Mouse (Mus musculus) intestine, postnatal 0 days (tissue): ENCODE results near the gene Actr5. TPM values are rescaled to one million over a fixed set of nuclear protein-coding genes. Genes with fewer than 3 reads are reported as not detected.

ENCODE experiments used
- ATAC-seq: fragments of 200-750 bp; cut with Nextera tagmentation; 2 replicates; pipeline ENCODE4 v1.8.0; 2017; ENCODE audit warnings: mild to moderate bottlenecking, moderate TSS enrichment, moderate library complexity
- H3K27ac ChIP-seq: fragments of 300-500 bp; sonication (generic); 2 replicates; pipeline ENCODE4 v1.5.1; 2014; ENCODE audit warnings: mild to moderate bottlenecking, low read depth, low read length, moderate library complexity
- H3K27me3 ChIP-seq: fragments of 300-500 bp; sonication (generic); replicated peaks from 2 replicates; pipeline ENCODE4 v1.6.1; 2014; ENCODE audit warnings: low read length, mixed read lengths; ENCODE audit not compliant: control insufficient read depth, insufficient read depth
- H3K36me3 ChIP-seq: fragments of 300-500 bp; sonication (generic); 2 replicates; pipeline ENCODE4 v1.6.1; 2014; ENCODE audit warnings: mild to moderate bottlenecking, moderate library complexity; ENCODE audit not compliant: control insufficient read depth, insufficient read depth
- H3K4me1 ChIP-seq: fragments of 300-500 bp; sonication (generic); replicated peaks from 2 replicates; pipeline ENCODE4 v1.6.1; 2014; ENCODE audit warnings: antibody characterized with exemption, low read length, mixed read lengths; ENCODE audit not compliant: control insufficient read depth, insufficient read depth
- H3K4me2 ChIP-seq: fragments of 300-500 bp; sonication (generic); replicated peaks from 2 replicates; pipeline ENCODE4 v1.6.1; 2014; ENCODE audit warnings: low read depth, mild to moderate bottlenecking, moderate library complexity
- H3K4me3 ChIP-seq: fragments of 300-500 bp; sonication (generic); 2 replicates; pipeline ENCODE4 v1.5.1; 2014; ENCODE audit warnings: low read depth, low read length
- H3K9ac ChIP-seq: fragments of 300-500 bp; sonication (generic); 2 replicates; pipeline ENCODE4 v1.6.1; 2014; ENCODE audit warnings: mild to moderate bottlenecking, low read depth, low read length
- H3K9me3 ChIP-seq: fragments of 300-500 bp; sonication (generic); 2 replicates; pipeline ENCODE4 v1.6.1; 2016; ENCODE audit warnings: mixed run types; ENCODE audit not compliant: control insufficient read depth
- CTCF ChIP-seq: sonication (generic); IDR thresholded peaks from 2 replicates; pipeline ENCODE4 v1.5.1; 2016; ENCODE audit warnings: low read depth, mild to moderate bottlenecking, control low read depth, antibody characterized with exemption, moderate library complexity
- WGBS: fragments of 180-500 bp; shearing (Covaris S2); extraction: QIAGEN DNeasy Blood & Tissue Kit; methylation state at CpG from one replicate; pipeline ENCODE4 v1.1.7; 2014; 5-methylcytosine and 5-hydroxymethylcytosine counted together
- polyA plus RNA-seq: library from polyadenylated mRNA; unstranded; fragments of >200 nt; fragmentation: Nextera tagmentation; extraction: Ambion mirVana; gene quantifications from 2 replicates; pipeline ENCODE4 v1.2.1, GENCODE M21; 2015

The Actr5 gene
- polyA plus RNA-seq, 1 experiment from 2014 or later = 3.7 TPM

DNA sequence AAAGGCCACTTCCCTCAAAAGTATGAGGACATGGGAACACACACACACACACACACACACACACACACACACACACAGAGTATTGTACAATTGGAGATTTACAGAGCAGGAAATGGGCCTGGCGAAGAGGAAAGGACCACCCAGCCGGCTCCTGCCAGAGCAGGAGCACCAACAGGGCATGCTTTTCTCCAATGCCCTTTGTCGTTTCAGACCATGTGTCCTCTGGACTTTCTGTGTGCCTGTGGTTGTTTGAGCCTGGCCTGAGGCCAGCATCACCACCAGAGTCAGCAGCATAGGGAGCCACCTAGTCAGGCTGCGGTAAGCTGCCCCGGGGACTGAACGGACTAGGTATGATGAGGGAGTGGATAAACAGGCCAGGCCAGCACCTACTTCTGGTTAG is 34.1 kb downstream of the Actr5 start:
- no peaks in the 10 kb centered on the region for H3K4me1 ChIP-seq
- no peak overlapping the region for H3K9ac ChIP-seq
- 36% methylated on average over 6 of the region's 6 CpGs for WGBS
- H3K4me3 ChIP-seq = no peak overlapping the region
- H3K4me2 ChIP-seq = no peak overlapping the region
- no peaks in the 10 kb centered on the region for H3K9me3 ChIP-seq
- no peak overlapping the region for H3K27ac ChIP-seq
- H3K27me3 ChIP-seq = no peaks in the 10 kb centered on the region
- no peak for TF ChIP-seq CTCF
- ATAC-seq = 0 out of 2 replicates have a peak, but pooled peaks have one; percentile 38
- H3K36me3 ChIP-seq = no peaks in the 10 kb centered on the region

DNA sequence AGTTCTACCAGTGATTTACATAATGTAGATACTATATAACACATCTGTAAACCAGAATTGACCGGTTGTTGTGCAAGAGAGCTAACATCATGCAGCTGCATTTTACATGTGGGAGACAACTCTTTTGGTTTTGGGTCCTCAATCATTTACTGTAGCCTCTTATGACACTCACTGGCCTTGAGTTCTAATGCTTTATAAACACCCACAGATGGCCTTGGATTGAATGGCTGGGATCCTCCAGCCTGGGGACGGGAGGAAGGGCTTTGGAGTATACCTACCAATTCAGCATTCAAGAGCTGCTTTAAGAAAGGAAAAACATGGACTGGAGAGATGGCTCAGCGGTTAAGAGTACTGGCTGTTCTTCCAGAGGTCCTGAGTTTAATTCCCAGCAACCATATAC is 34.7 kb downstream of the Actr5 start:
- H3K27me3 ChIP-seq = no peaks in the 10 kb centered on the region
- no peaks in the 10 kb centered on the region for H3K4me1 ChIP-seq
- ATAC-seq = no peak
- H3K4me3 ChIP-seq = no peak overlapping the region
- H3K27ac ChIP-seq = no peak overlapping the region
- WGBS = 62% methylated on average over 3 of the region's 3 CpGs
- TF ChIP-seq CTCF = no peak
- H3K9ac ChIP-seq = no peak overlapping the region
- no peaks in the 10 kb centered on the region for H3K36me3 ChIP-seq
- H3K9me3 ChIP-seq = no peaks in the 10 kb centered on the region
- H3K4me2 ChIP-seq = no peak overlapping the region

DNA sequence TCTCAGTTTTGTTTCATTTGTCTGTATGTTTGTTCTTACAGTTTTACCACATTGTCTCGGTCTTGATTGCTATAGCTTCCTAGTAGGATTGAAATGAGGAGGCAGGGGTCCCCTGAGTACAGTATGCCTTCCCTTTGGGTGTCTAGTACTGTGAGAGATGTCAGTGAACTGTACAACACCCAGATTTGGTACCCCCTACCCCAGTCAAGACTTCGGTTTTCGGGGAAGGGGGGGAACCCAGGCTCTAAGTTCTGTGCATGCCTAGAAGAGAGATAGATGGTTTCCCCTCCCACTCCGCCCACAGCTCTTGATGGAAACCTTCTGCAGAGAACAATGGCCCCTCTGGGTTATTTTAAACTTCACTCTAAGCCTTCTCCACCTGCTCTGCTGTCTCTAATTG is 40.4 kb downstream of the Actr5 start, which contains the start of gene Ppp1r16b:
TSS of gene Ppp1r16b (plus strand) at position 301 of the 400 bp plus-strand sequence.
- no peak for TF ChIP-seq CTCF
- Histone ChIP-seq H3K4me2 (no peak within 1 kb of the TSS), H3K9ac (no peak within 1 kb of the TSS), H3K4me3 (no peak within 1 kb of the TSS), H3K36me3 (no peaks in the 10 kb centered on the region), H3K4me1 (peaks cover 10% of the 10 kb centered on the region; the same call in 1 of the 2 replicates), H3K27ac (no peak within 1 kb of the TSS), H3K9me3 (no peaks in the 10 kb centered on the region), H3K27me3 (peaks cover 35% of the 10 kb centered on the region)
- ATAC-seq = no peak
- 71% methylated on average over 4 of the region's 4 CpGs for WGBS

DNA sequence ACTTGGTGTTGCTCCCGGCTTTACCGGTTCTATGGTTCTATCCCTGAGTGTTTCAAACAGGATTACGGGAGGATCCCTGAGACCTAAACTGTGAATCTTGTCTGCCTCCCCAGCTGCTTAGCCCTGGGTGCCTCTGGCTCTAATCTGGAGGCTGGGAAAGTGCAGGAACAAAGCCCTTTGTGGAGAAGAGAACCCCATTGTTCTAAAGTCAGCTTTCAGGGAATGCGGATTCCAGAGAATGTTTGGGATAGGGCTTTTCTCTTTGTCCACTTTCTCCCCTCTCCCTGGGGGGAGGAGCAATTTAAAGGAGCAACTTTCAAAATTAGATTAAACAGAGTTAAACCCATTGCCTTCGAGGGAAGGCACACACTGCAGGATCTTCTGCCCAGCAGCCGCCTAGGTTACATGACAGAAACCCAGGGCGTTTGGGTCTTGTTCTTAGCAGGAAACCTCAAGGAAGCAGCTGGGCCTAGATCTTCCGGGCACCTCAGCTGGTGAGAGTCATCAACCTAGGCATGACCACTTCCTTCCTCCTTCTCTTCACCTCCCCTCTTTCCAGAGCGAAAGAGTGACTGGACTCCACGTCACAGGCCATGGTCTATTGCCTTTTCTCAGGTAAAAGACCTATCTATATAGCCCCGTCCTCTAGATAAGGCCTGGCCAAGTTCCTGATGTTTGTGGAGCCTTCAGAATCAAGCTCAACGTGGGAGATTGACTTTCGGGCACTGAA is 41.5 kb downstream of the Actr5 start:
- 46% methylated on average over 13 of the region's 13 CpGs for WGBS
- Histone ChIP-seq H3K9me3 (no peaks in the 10 kb centered on the region), H3K4me1 (peaks cover 10% of the 10 kb centered on the region; the same call in 1 of the 2 replicates), H3K4me2 (peak overlapping the region; percentile 80; the same call in 1 of the 2 replicates), H3K27ac (no peak overlapping the region), H3K27me3 (peaks cover 35% of the 10 kb centered on the region), H3K4me3 (peak overlapping the region; percentile 54), H3K9ac (no peak overlapping the region), H3K36me3 (no peaks in the 10 kb centered on the region)
- TF ChIP-seq CTCF = no peak
- ATAC-seq = peak; percentile 50; the same call in 1 of the 2 replicates

DNA sequence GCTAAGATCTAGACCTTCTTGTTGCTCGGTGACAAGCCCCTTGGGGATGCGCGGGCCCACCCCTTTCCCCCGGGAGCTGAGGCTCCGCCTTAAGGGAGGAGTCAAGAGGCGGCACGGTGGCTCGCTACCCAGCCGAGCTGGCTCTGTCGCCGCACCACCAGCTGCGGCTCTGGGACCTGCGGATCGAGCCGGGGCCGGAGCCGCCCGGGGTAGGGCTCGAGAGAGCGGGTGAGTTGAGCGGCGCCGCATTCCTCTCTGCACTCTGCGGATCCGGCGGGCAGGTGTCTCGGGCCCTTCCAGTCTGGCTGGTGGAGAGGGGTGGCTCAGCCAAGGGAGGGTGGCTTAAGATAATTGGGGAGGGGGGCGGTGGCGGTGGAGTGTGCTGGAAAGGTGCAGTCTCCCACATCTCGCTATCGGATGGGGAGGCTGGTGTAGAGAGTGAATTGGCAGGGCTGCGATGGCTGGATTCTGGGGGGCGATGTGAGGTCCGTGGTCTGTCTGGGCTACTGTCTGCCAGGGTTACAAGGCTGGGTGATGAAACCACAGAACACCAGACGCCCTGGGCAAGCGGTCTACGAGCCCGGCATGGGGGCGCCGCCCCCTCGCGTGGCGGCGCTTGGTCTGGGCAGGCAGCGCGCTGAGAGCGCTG is 42.5 kb downstream of the Actr5 start:
- no peaks in the 10 kb centered on the region for H3K36me3 ChIP-seq
- no peak for TF ChIP-seq CTCF
- H3K27me3 ChIP-seq = peaks cover 35% of the 10 kb centered on the region
- H3K27ac ChIP-seq = no peak overlapping the region
- H3K9ac ChIP-seq = peak overlapping the region; percentile 23; the same call in 1 of the 2 replicates
- peak overlapping the region; percentile 54 for H3K4me3 ChIP-seq
- 1% methylated on average over 47 of the region's 47 CpGs for WGBS
- H3K4me2 ChIP-seq = peak overlapping the region; percentile 80
- peaks cover 10% of the 10 kb centered on the region; the same call in 1 of the 2 replicates for H3K4me1 ChIP-seq
- ATAC-seq = peak; percentile 50
- no peaks in the 10 kb centered on the region for H3K9me3 ChIP-seq

DNA sequence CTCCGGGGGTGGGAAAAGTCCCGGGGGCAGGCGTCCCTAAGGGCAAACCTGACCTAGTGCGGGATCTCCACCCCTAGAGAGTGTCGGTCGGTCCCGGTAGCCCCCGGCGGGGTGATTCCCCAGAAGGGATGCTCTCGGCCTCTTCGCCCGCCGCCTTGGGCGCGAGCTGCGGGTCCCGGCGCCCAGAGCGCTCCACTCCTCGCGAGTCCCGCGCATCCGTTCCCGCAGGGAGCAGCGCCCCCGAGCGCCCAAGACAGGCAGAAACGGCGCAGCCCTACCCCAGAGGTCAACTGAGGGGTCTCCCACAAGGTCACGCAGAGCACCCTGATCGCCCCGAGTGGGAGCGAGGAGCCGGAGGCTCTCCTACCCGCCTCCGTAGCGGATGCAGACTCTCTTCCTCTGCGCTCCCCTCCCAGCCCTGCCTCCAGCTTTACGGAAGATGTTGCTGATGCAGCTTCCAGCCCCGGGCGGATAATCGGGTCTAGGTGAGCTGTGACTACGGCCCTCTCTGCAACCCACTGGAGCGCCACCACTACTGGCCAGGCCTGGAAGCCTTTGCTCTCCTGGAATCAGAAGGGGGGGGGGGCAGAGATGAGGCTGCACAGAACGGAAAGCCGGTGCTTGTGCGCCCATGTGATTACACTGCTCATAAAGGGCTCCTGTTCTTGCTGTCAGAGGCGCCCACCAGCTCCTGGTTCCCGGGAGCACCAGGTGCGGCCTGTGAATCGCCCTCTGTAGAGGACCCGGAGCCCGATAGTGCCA is 43.2 kb downstream of the Actr5 start:
- H3K9me3 ChIP-seq = no peaks in the 10 kb centered on the region
- H3K36me3 ChIP-seq = no peaks in the 10 kb centered on the region
- no peak for ATAC-seq
- H3K27me3 ChIP-seq = peaks cover 35% of the 10 kb centered on the region
- TF ChIP-seq CTCF = peak; percentile 47; the same call in 1 of the 2 replicates
- no peak overlapping the region; the same call in 1 of the 2 replicates for H3K27ac ChIP-seq
- peak overlapping the region; percentile 23; the same call in 1 of the 2 replicates for H3K9ac ChIP-seq
- H3K4me2 ChIP-seq = peak overlapping the region; percentile 80
- WGBS = 2% methylated on average over 54 of the region's 54 CpGs
- H3K4me3 ChIP-seq = peak overlapping the region; percentile 54
- peaks cover 10% of the 10 kb centered on the region; the same call in 1 of the 2 replicates for H3K4me1 ChIP-seq
